Mouse (Mus musculus) liver, embryonic 14 days (tissue): ENCODE data around the gene Ccdc113. TPM values are rescaled to one million over a fixed set of nuclear protein-coding genes. Genes with fewer than 3 reads are reported as not detected.

ENCODE experiments used
- polyA plus RNA-seq: library from polyadenylated mRNA; depleted of rRNA; stranded (reverse); fragments of >200 nt; gene quantifications from 2 replicates; pipeline ENCODE4 v1.2.3, GENCODE M21; 2012; rRNA removed

Gene Ccdc113
- polyA plus RNA-seq, result not detected in 2 replicates

GRCm38 (mm10) chr8:95533584-95534387 lies at the start of gene Ccdc113:
Gene Ccdc113 (plus strand): TSS chr8:95534085.

DNA sequence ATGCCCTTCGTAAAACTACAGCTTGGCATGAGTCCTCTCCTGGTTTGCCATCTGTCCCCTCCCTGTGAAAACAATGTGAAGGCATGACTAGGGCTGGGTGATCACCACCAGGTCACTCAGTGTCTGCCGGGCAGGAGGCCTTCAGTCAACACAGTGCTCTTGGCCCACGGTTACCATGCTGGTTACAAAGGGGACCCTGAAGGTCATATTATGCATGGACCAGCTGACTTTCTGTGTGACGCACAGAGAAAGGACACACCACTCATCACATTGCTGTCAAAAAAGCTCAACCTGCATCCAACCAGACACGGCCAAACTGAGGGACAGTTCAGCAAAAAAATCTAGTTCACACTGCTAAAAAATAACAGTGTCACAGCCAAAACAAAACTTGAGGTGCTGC lies 43.9 kb upstream of the Ccdc113 start, which contains the start of gene Csnk2a2:
Gene Csnk2a2, minus strand, starts transcription at position 34 of the 400 bp plus-strand sequence.

GRCm38 (mm10) chr8:95576240-95576639 lies 42.4 kb downstream of the Ccdc113 start, which contains the start of gene Prss54:
Gene Prss54 (minus strand): TSS chr8:95576340.

Other genes with a start within 250 kb of the Ccdc113 start
- 0.03 and 0.05 TPM in 2 replicates for gene Cngb1, start 227.5 kb upstream of the Ccdc113 start, polyA plus RNA-seq
- gene Tepp, start 223.5 kb upstream of the Ccdc113 start, polyA plus RNA-seq, result 0.06 TPM in 1 of 2 replicates, not detected in the other
- 0.76 and 0.88 TPM in 2 replicates for gene Zfp319, start 202.1 kb upstream of the Ccdc113 start, polyA plus RNA-seq
- 6.9 and 8.5 TPM in 2 replicates for gene Usb1, start 201.8 kb upstream of the Ccdc113 start, polyA plus RNA-seq
- gene Mmp15, start 181.8 kb upstream of the Ccdc113 start, polyA plus RNA-seq, result 0.76 and 0.92 TPM in 2 replicates
- 30.2 and 30.4 TPM in 2 replicates for gene Cfap20, start 99.2 kb upstream of the Ccdc113 start, polyA plus RNA-seq
- gene Csnk2a2, start 44.0 kb upstream of the Ccdc113 start, polyA plus RNA-seq, result 13.0 and 15.3 TPM in 2 replicates
- gene Prss54, start 42.3 kb downstream of the Ccdc113 start, polyA plus RNA-seq, result not detected in 2 replicates
- gene Gins3, start 99.4 kb downstream of the Ccdc113 start, polyA plus RNA-seq, result 5.7 and 6.4 TPM in 2 replicates
- gene Ndrg4, start 142.9 kb downstream of the Ccdc113 start, polyA plus RNA-seq, result 0.86 and 1.2 TPM in 2 replicates
- gene Setd6, start 181.8 kb downstream of the Ccdc113 start, polyA plus RNA-seq, result 16.2 and 17.8 TPM in 2 replicates